Mouse (Mus musculus) urinary bladder, postnatal 10 days (tissue): ENCODE results near the gene Unc13b.
"Not testable (repeated sequence)": the region's sequence is repeated elsewhere in the genome, so short reads cannot be mapped to it uniquely, and the experiment has no call there.

Experiments
- DNase-seq: peaks from one replicate; pipeline ENCODE4 v3.0.0; 2022; ENCODE audit warnings: low spot score

Unc13b gene

GRCm38 (mm10) chr4:43091183-43091582 lies 32.4 kb downstream of the Unc13b start:
- no peak for DNase-seq

GRCm38 (mm10) chr4:43113491-43113890 lies 54.7 kb downstream of the Unc13b start:
- DNase-seq = no peak

- no peak for DNase-seq
These were observed 55.8 kb downstream of the Unc13b start for GRCm38 (mm10) chr4:43114512-43114911.

- no peak for DNase-seq
These were observed 56.2 kb downstream of the Unc13b start for GRCm38 (mm10) chr4:43114946-43115345.

GRCm38 (mm10) chr4:43116249-43116648 lies 57.5 kb downstream of the Unc13b start:
- no peak for DNase-seq

- DNase-seq = no peak
These were observed 71.0 kb downstream of the Unc13b start for GRCm38 (mm10) chr4:43129750-43130149.

- no peak for DNase-seq
These were observed 83.9 kb downstream of the Unc13b start for GRCm38 (mm10) chr4:43142610-43143009.

GRCm38 (mm10) chr4:43152413-43152812 lies 93.7 kb downstream of the Unc13b start:
- not testable (repeated sequence) for DNase-seq

- DNase-seq = no peak
These were observed 101.3 kb downstream of the Unc13b start for GRCm38 (mm10) chr4:43160045-43160444.

- no peak for DNase-seq
These were observed 102.4 kb downstream of the Unc13b start for GRCm38 (mm10) chr4:43161124-43161657.

GRCm38 (mm10) chr4:43163205-43163604 lies 104.5 kb downstream of the Unc13b start:
- no peak for DNase-seq

- no peak for DNase-seq
These were observed 106.8 kb downstream of the Unc13b start for GRCm38 (mm10) chr4:43165403-43166005.

- DNase-seq = no peak
These were observed 111.3 kb downstream of the Unc13b start for GRCm38 (mm10) chr4:43170028-43170427.

- DNase-seq = no peak
These were observed 118.4 kb downstream of the Unc13b start for GRCm38 (mm10) chr4:43177126-43177525.

GRCm38 (mm10) chr4:43182474-43183168 lies 123.9 kb downstream of the Unc13b start:
- DNase-seq = no peak

- no peak for DNase-seq
These were observed 128.7 kb downstream of the Unc13b start for GRCm38 (mm10) chr4:43187439-43187838.

GRCm38 (mm10) chr4:43189381-43189780 lies 130.6 kb downstream of the Unc13b start:
- DNase-seq = no peak

- no peak for DNase-seq
These were observed 146.2 kb downstream of the Unc13b start for GRCm38 (mm10) chr4:43204946-43205345.

GRCm38 (mm10) chr4:43205571-43205970 lies 146.8 kb downstream of the Unc13b start:
- DNase-seq = no peak

- no peak for DNase-seq
These were observed 148.2 kb downstream of the Unc13b start for GRCm38 (mm10) chr4:43206989-43207388.

GRCm38 (mm10) chr4:43209081-43209579 lies 150.4 kb downstream of the Unc13b start:
- DNase-seq = no peak

GRCm38 (mm10) chr4:43209673-43210072 lies 150.9 kb downstream of the Unc13b start:
- DNase-seq = no peak

- DNase-seq = no peak
These were observed 157.7 kb downstream of the Unc13b start for GRCm38 (mm10) chr4:43216491-43216890.
